Mouse (Mus musculus): ENCODE measurements around the gene Lurap1l. TPM values are rescaled to one million over a fixed set of nuclear protein-coding genes. Genes with fewer than 3 reads are reported as not detected.

Gene Lurap1l
- 13.3 and 15.3 TPM in 2 replicates for polyA plus RNA-seq (2014; fragmentation: Nextera tagmentation; extraction: Ambion mirVana)

- H3K9me3 ChIP-seq (ENCODE audit: control insufficient read depth, low read length): no peaks in the 10 kb centered on the region
- H3K4me1 ChIP-seq (ENCODE audit: control insufficient read depth, insufficient read depth, low read length): peaks cover 5% of the 10 kb centered on the region; the same call in 1 of the 2 replicates
- H3K9ac ChIP-seq (replicated peaks; ENCODE audit: low read depth, low read length): peak within 1 kb of the TSS; percentile 74
- peak within 1 kb of the TSS; percentile 84 for H3K27ac ChIP-seq (ENCODE audit: low read depth, low read length)
- H3K27me3 ChIP-seq (ENCODE audit: control insufficient read depth, insufficient read depth, low read length): no peaks in the 10 kb centered on the region
- H3K4me3 ChIP-seq (ENCODE audit: low read depth, low read length): peak within 1 kb of the TSS; percentile 63
- WGBS: under 1% methylated on average over 10 of the region's 10 CpGs
- peak within 1 kb of the TSS; percentile 72 for H3K4me2 ChIP-seq (ENCODE audit: low read depth, low read length)
- peak; percentile 32; the same call in 1 of the 2 replicates for ATAC-seq (ENCODE audit: low read depth)
- no peaks in the 10 kb centered on the region for H3K36me3 ChIP-seq (ENCODE audit: control insufficient read depth, insufficient read depth, low read length)
These were observed at the start of gene Lurap1l for GRCm38 (mm10) chr4:80910481-80910870. Lurap1l (plus strand) TSS chr4:80910646.

DNA sequence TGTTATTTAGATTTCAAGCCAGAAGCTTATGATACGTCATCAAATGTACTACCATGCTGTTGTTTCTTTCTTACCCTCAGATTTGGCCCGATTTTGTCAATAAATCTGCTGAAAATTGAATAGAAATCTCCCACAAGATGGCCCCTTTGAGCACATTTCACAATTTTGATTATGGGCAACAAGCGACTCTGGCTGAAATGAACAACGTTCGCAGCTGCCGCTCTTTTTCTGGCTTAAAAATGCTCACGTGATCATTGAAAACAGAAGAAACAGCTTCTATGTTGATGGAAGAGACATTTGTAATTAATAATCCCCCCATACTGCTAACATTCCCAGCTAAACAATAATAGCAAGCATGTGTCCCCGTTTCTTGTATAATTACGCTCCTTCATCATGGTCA, 47.5 kb upstream of the Lurap1l start:
- no peaks in the 10 kb centered on the region for H3K9me3 ChIP-seq (ENCODE audit: control insufficient read depth, low read length)
- H3K36me3 ChIP-seq (ENCODE audit: control insufficient read depth, insufficient read depth, low read length): no peaks in the 10 kb centered on the region
- peaks cover 3% of the 10 kb centered on the region; the same call in 1 of the 2 replicates for H3K4me1 ChIP-seq (ENCODE audit: control insufficient read depth, insufficient read depth, low read length)
- no peak overlapping the region for H3K4me2 ChIP-seq (ENCODE audit: low read depth, low read length)
- no peak overlapping the region for H3K4me3 ChIP-seq (ENCODE audit: low read depth, low read length)
- H3K27ac ChIP-seq (ENCODE audit: low read depth, low read length): no peak overlapping the region
- WGBS: 57% methylated on average over 9 of the region's 9 CpGs
- H3K9ac ChIP-seq (replicated peaks; ENCODE audit: low read depth, low read length): no peak overlapping the region
- ATAC-seq (ENCODE audit: low read depth): no peak
- no peaks in the 10 kb centered on the region for H3K27me3 ChIP-seq (ENCODE audit: control insufficient read depth, insufficient read depth, low read length)

DNA sequence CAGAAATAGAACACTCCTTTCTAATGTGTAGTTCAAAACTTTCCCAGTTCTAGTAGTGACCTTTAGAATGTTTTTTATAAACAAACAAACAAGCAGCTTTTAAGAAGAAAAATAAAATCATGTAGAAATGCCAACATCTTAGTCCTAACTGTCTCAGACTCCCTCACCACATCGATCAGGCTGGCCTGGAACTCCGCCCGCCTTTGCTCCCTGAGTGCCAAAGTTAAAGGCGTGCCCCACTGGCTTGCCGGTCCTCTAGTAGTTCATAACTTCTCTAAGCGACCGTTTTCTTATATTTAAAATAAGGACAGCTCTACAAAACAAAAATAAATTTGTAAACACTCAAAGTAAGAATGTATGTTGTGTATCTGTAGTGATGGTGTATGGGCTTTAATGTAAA, 46.5 kb upstream of the Lurap1l start:
- H3K4me1 ChIP-seq (ENCODE audit: control insufficient read depth, insufficient read depth, low read length): peaks cover 3% of the 10 kb centered on the region; the same call in 1 of the 2 replicates
- H3K9me3 ChIP-seq (ENCODE audit: control insufficient read depth, low read length): no peaks in the 10 kb centered on the region
- no peak overlapping the region for H3K27ac ChIP-seq (ENCODE audit: low read depth, low read length)
- no peak overlapping the region for H3K9ac ChIP-seq (replicated peaks; ENCODE audit: low read depth, low read length)
- no peaks in the 10 kb centered on the region for H3K36me3 ChIP-seq (ENCODE audit: control insufficient read depth, insufficient read depth, low read length)
- no peak for ATAC-seq (ENCODE audit: low read depth)
- no peaks in the 10 kb centered on the region for H3K27me3 ChIP-seq (ENCODE audit: control insufficient read depth, insufficient read depth, low read length)
- 70% methylated on average over 7 of the region's 7 CpGs for WGBS
- no peak overlapping the region for H3K4me3 ChIP-seq (ENCODE audit: low read depth, low read length)
- H3K4me2 ChIP-seq (ENCODE audit: low read depth, low read length): no peak overlapping the region

GRCm38 (mm10) chr4:80864511-80864922, 45.9 kb upstream of the Lurap1l start:
- 3% methylated on average over 17 of the region's 17 CpGs for WGBS
- peak overlapping the region; percentile 18; the same call in 1 of the 2 replicates for H3K4me3 ChIP-seq (ENCODE audit: low read depth, low read length)
- H3K4me2 ChIP-seq (ENCODE audit: low read depth, low read length): peak overlapping the region; percentile 40
- H3K27me3 ChIP-seq (ENCODE audit: control insufficient read depth, insufficient read depth, low read length): no peaks in the 10 kb centered on the region
- H3K36me3 ChIP-seq (ENCODE audit: control insufficient read depth, insufficient read depth, low read length): no peaks in the 10 kb centered on the region
- peaks cover 3% of the 10 kb centered on the region; the same call in 1 of the 2 replicates for H3K4me1 ChIP-seq (ENCODE audit: control insufficient read depth, insufficient read depth, low read length)
- no peak overlapping the region for H3K27ac ChIP-seq (ENCODE audit: low read depth, low read length)
- no peak overlapping the region for H3K9ac ChIP-seq (replicated peaks; ENCODE audit: low read depth, low read length)
- peak; percentile 86 for ATAC-seq (ENCODE audit: low read depth)
- H3K9me3 ChIP-seq (ENCODE audit: control insufficient read depth, low read length): no peaks in the 10 kb centered on the region

GRCm38 (mm10) chr4:80866065-80866464, 44.4 kb upstream of the Lurap1l start:
- H3K4me3 ChIP-seq (ENCODE audit: low read depth, low read length): no peak overlapping the region
- peaks cover 3% of the 10 kb centered on the region; the same call in 1 of the 2 replicates for H3K4me1 ChIP-seq (ENCODE audit: control insufficient read depth, insufficient read depth, low read length)
- H3K27me3 ChIP-seq (ENCODE audit: control insufficient read depth, insufficient read depth, low read length): no peaks in the 10 kb centered on the region
- H3K27ac ChIP-seq (ENCODE audit: low read depth, low read length): no peak overlapping the region
- 20% methylated on average over 5 of the region's 5 CpGs for WGBS
- no peak overlapping the region for H3K9ac ChIP-seq (replicated peaks; ENCODE audit: low read depth, low read length)
- H3K9me3 ChIP-seq (ENCODE audit: control insufficient read depth, low read length): no peaks in the 10 kb centered on the region
- ATAC-seq (ENCODE audit: low read depth): peak; percentile 86
- H3K36me3 ChIP-seq (ENCODE audit: control insufficient read depth, insufficient read depth, low read length): no peaks in the 10 kb centered on the region
- no peak overlapping the region for H3K4me2 ChIP-seq (ENCODE audit: low read depth, low read length)

DNA sequence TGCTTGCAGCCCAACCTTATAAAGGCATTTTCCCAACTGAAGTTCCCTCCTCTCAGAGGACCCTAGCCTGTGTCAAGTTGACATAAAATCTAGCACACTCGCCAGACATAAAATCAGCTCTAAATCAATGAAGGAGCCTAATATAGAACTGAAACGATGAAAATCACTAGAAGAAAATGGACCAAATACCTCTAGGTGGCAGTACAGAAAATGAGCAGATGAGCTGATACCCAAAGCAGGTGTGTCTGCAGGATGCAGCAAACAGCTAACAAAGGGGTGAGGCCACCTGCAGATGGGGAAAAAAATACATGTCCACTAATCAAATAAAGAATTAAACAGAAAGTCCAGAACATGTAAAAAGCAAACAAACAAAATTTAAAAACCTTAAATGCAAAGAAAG, 40.8 kb upstream of the Lurap1l start:
- H3K4me2 ChIP-seq (ENCODE audit: low read depth, low read length): no peak overlapping the region
- H3K27me3 ChIP-seq (ENCODE audit: control insufficient read depth, insufficient read depth, low read length): no peaks in the 10 kb centered on the region
- H3K36me3 ChIP-seq (ENCODE audit: control insufficient read depth, insufficient read depth, low read length): no peaks in the 10 kb centered on the region
- H3K4me1 ChIP-seq (ENCODE audit: control insufficient read depth, insufficient read depth, low read length): no peaks in the 10 kb centered on the region; the same call in 1 of the 2 replicates
- H3K9me3 ChIP-seq (ENCODE audit: control insufficient read depth, low read length): no peaks in the 10 kb centered on the region
- no peak overlapping the region for H3K27ac ChIP-seq (ENCODE audit: low read depth, low read length)
- no peak overlapping the region for H3K9ac ChIP-seq (replicated peaks; ENCODE audit: low read depth, low read length)
- no peak for ATAC-seq (ENCODE audit: low read depth)
- WGBS: 61% methylated on average over 2 of the region's 2 CpGs
- no peak overlapping the region for H3K4me3 ChIP-seq (ENCODE audit: low read depth, low read length)

DNA sequence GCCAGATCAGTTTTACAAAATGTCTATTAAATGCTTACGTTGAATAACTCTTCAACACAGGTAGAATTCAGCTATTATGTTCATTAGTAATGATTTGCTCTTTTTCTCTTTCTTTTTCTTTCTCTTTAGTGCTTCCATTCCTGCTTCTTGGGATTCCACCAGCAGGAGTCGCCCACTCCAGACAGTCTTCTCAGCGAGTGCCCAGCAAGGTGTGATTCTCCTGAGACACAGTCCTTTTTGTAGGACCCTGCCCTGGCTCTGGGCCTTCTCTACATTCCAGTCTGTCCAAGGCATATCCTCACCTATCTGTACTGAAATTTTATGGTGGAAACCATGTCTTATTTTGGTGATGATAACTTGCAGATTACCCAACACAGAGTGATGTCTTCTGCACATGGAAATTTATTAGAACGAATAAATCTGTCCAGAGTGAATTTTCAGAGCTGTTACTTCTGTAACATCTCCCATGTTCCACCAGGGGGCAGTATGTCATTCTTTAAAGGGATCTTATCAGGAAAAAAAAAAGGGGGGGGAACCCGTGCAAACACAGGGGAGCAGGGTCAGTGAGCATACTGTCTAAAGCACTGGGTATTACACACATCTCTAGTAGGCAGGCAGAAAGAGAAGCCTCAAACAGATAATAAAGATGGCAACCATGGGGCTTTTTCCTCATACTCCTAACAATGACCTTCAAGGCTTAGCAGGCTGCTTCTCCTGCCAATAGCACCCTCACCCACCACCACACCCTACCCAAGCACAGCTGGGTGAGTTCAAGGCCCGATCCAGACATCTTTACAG, 37.4 kb upstream of the Lurap1l start:
- Histone ChIP-seq H3K27ac (ENCODE audit: low read depth, low read length) (no peak overlapping the region), H3K4me1 (ENCODE audit: control insufficient read depth, insufficient read depth, low read length) (no peaks in the 10 kb centered on the region), H3K9me3 (ENCODE audit: control insufficient read depth, low read length) (no peaks in the 10 kb centered on the region), H3K4me2 (ENCODE audit: low read depth, low read length) (no peak overlapping the region), H3K27me3 (ENCODE audit: control insufficient read depth, insufficient read depth, low read length) (no peaks in the 10 kb centered on the region), H3K36me3 (ENCODE audit: control insufficient read depth, insufficient read depth, low read length) (no peaks in the 10 kb centered on the region), H3K4me3 (ENCODE audit: low read depth, low read length) (no peak overlapping the region), H3K9ac (replicated peaks; ENCODE audit: low read depth, low read length) (no peak overlapping the region)
- WGBS: 43% methylated on average over 6 of the region's 6 CpGs
- no peak for ATAC-seq (ENCODE audit: low read depth)

GRCm38 (mm10) chr4:80874121-80874859, 36.2 kb upstream of the Lurap1l start:
- Histone ChIP-seq H3K4me3 (ENCODE audit: low read depth, low read length) (no peak overlapping the region), H3K9me3 (ENCODE audit: control insufficient read depth, low read length) (no peaks in the 10 kb centered on the region), H3K9ac (replicated peaks; ENCODE audit: low read depth, low read length) (no peak overlapping the region), H3K4me1 (ENCODE audit: control insufficient read depth, insufficient read depth, low read length) (no peaks in the 10 kb centered on the region), H3K27me3 (ENCODE audit: control insufficient read depth, insufficient read depth, low read length) (no peaks in the 10 kb centered on the region), H3K4me2 (ENCODE audit: low read depth, low read length) (no peak overlapping the region), H3K36me3 (ENCODE audit: control insufficient read depth, insufficient read depth, low read length) (no peaks in the 10 kb centered on the region), H3K27ac (ENCODE audit: low read depth, low read length) (no peak overlapping the region)
- 57% methylated on average over 5 of the region's 5 CpGs for WGBS
- ATAC-seq (ENCODE audit: low read depth): no peak

GRCm38 (mm10) chr4:80875055-80875454, 35.4 kb upstream of the Lurap1l start:
- WGBS: 67% methylated on average over 4 of the region's 4 CpGs
- no peak overlapping the region for H3K4me2 ChIP-seq (ENCODE audit: low read depth, low read length)
- no peak for ATAC-seq (ENCODE audit: low read depth)
- H3K27ac ChIP-seq (ENCODE audit: low read depth, low read length): no peak overlapping the region
- H3K36me3 ChIP-seq (ENCODE audit: control insufficient read depth, insufficient read depth, low read length): no peaks in the 10 kb centered on the region
- H3K9ac ChIP-seq (replicated peaks; ENCODE audit: low read depth, low read length): no peak overlapping the region
- H3K4me1 ChIP-seq (ENCODE audit: control insufficient read depth, insufficient read depth, low read length): no peaks in the 10 kb centered on the region
- H3K4me3 ChIP-seq (ENCODE audit: low read depth, low read length): no peak overlapping the region
- H3K9me3 ChIP-seq (ENCODE audit: control insufficient read depth, low read length): no peaks in the 10 kb centered on the region
- no peaks in the 10 kb centered on the region for H3K27me3 ChIP-seq (ENCODE audit: control insufficient read depth, insufficient read depth, low read length)
